Mouse (Mus musculus): ENCODE measurements around the gene Mpzl1. TPM values are rescaled to one million over a fixed set of nuclear protein-coding genes. Genes with fewer than 3 reads are reported as not detected.

The Mpzl1 gene
- polyA plus RNA-seq, 1 experiment from 2014 or later = 31.9 TPM

GRCm38 (mm10) chr1:165613926-165614325, 20.4 kb downstream of the Mpzl1 start:
- H3K27ac ChIP-seq = no peak overlapping the region
- peaks cover 51% of the 10 kb centered on the region for H3K4me1 ChIP-seq (replicated peaks)

GRCm38 (mm10) chr1:165612714-165613113, 21.6 kb downstream of the Mpzl1 start:
- H3K27me3 ChIP-seq = no peaks in the 10 kb centered on the region
- DNase-seq (no peak), ATAC-seq (ENCODE audit: low read depth) (no peak)
- no peak overlapping the region for H3K4me2 ChIP-seq
- H3K4me1 ChIP-seq (replicated peaks) = peaks cover 46% of the 10 kb centered on the region
- 17% methylated on average over 5 of the region's 5 CpGs for WGBS (ENCODE audit: insufficient replicate concordance)
- H3K9me3 ChIP-seq (replicated peaks) = no peaks in the 10 kb centered on the region
- no peak overlapping the region for H3K9ac ChIP-seq
- no peak overlapping the region for H3K27ac ChIP-seq
- no peak overlapping the region for H3K4me3 ChIP-seq (replicated peaks)
- H3K36me3 ChIP-seq = peaks cover 6% of the 10 kb centered on the region

More at GRCm38 (mm10) chr1:165613926-165614325, 20.4 kb downstream of the Mpzl1 start:
- no peak overlapping the region for H3K4me2 ChIP-seq
- no peaks in the 10 kb centered on the region for H3K27me3 ChIP-seq
- H3K9ac ChIP-seq = no peak overlapping the region
- peaks cover 6% of the 10 kb centered on the region for H3K36me3 ChIP-seq
- no peak overlapping the region for H3K4me3 ChIP-seq (replicated peaks)
- WGBS (ENCODE audit: insufficient replicate concordance) = 68% methylated on average over 4 of the region's 4 CpGs
- DNase-seq (no peak), ATAC-seq (ENCODE audit: low read depth) (no peak)
- no peaks in the 10 kb centered on the region for H3K9me3 ChIP-seq (replicated peaks)

DNA sequence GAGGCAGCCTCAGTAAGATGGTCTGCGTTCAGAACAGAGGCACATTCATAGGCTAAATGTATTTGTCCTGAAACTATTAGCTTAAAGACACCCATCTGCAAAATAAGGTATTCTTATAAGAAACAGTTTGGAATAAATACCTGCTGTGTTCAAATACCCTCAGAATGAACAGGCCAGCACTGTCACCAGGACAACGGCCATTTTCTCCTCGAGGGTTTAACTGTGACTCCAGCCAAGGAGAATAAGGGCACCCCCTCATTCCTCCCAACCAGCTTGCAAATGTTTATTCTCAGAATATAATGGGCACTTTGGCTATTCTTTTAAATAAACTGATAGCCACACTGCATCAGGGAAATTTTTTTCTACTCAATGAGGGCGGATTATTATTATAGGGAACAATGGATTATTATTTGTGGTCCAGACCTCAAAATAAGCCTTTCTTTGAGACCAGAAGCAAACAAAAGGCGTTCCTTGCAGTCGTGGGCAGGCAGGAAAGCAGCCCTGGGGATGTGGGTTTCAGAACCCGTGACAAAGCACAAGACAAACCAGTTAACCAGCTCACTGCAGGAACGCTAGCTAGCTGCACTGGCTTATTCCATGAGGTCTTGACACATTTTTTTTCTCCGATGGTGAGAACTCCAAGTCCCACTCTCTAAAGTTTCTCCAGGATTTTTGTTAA, 23.9 kb downstream of the Mpzl1 start:
- no peak overlapping the region for H3K9ac ChIP-seq
- 55% methylated on average over 9 of the region's 9 CpGs for WGBS (ENCODE audit: insufficient replicate concordance)
- H3K9me3 ChIP-seq (replicated peaks) = no peaks in the 10 kb centered on the region
- H3K4me3 ChIP-seq (replicated peaks) = no peak overlapping the region
- H3K4me1 ChIP-seq (replicated peaks) = peaks cover 27% of the 10 kb centered on the region
- DNase-seq = no peak
- no peak overlapping the region for H3K4me2 ChIP-seq
- no peak for ATAC-seq (ENCODE audit: low read depth)
- no peak overlapping the region; the same call in 1 of the 2 replicates for H3K27ac ChIP-seq
- H3K27me3 ChIP-seq = no peaks in the 10 kb centered on the region
- H3K36me3 ChIP-seq = peaks cover 15% of the 10 kb centered on the region

DNA sequence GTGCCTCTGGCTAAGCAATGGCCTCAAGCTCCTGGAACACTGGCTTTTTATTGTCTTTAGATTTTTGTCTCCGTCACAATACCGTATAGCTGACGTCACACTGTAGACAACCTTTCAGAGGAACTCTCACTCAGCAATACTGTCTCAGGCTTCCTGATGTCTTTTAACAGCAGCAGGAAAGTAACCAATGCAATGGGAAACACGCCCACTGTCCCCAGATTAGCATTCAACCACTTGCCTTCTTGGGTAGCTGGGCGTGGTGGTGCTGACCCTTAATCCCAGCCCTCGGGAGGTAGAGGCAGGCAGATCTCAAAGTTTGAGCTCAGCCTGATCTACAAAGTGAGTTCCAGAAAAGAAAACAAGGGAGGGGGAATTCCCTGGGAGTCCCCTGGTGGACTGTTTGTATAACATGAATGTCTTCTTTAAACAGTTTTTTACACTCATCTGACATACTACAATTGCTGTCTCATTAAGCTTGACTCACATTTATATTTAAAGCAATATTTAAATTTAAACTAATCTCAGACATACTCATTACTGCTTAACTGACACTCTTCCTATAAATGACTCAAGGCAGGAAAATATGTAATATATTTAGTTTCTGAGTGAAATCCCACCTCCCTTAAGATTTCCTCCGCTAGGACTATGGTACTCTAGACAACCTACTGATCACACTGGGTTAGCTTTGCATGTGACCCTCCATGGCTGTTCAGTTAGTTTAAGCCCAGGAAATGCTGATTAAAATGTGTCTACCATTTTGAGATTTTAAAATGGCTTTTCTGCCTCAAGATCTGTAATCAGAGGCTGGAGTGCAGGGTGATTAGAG, 24.6 kb downstream of the Mpzl1 start:
- no peaks in the 10 kb centered on the region for H3K9me3 ChIP-seq (replicated peaks)
- no peak overlapping the region for H3K4me2 ChIP-seq
- H3K9ac ChIP-seq = no peak overlapping the region
- H3K27ac ChIP-seq = no peak overlapping the region; the same call in 1 of the 2 replicates
- no peak overlapping the region for H3K4me3 ChIP-seq (replicated peaks)
- H3K36me3 ChIP-seq = peaks cover 14% of the 10 kb centered on the region; the same call in 1 of the 2 replicates
- no peak for DNase-seq
- peaks cover 25% of the 10 kb centered on the region for H3K4me1 ChIP-seq (replicated peaks)
- no peaks in the 10 kb centered on the region for H3K27me3 ChIP-seq
- 41% methylated on average over 7 of the region's 7 CpGs for WGBS (ENCODE audit: insufficient replicate concordance)
- ATAC-seq (ENCODE audit: low read depth) = 0 out of 2 replicates have a peak, but pooled peaks have one; percentile 29

- H3K27me3 ChIP-seq = no peaks in the 10 kb centered on the region
- peaks cover 25% of the 10 kb centered on the region for H3K4me1 ChIP-seq (replicated peaks)
- DNase-seq = no peak
- no peak overlapping the region for H3K9ac ChIP-seq
- H3K4me3 ChIP-seq (replicated peaks) = no peak overlapping the region
- no peak overlapping the region for H3K4me2 ChIP-seq
- ATAC-seq (ENCODE audit: low read depth) = no peak
- WGBS (ENCODE audit: insufficient replicate concordance) = 75% methylated on average over 4 of the region's 4 CpGs
- no peak overlapping the region for H3K27ac ChIP-seq
- H3K9me3 ChIP-seq (replicated peaks) = no peaks in the 10 kb centered on the region
- H3K36me3 ChIP-seq = peaks cover 14% of the 10 kb centered on the region; the same call in 1 of the 2 replicates
Measured at GRCm38 (mm10) chr1:165608904-165609303, 25.4 kb downstream of the Mpzl1 start.

DNA sequence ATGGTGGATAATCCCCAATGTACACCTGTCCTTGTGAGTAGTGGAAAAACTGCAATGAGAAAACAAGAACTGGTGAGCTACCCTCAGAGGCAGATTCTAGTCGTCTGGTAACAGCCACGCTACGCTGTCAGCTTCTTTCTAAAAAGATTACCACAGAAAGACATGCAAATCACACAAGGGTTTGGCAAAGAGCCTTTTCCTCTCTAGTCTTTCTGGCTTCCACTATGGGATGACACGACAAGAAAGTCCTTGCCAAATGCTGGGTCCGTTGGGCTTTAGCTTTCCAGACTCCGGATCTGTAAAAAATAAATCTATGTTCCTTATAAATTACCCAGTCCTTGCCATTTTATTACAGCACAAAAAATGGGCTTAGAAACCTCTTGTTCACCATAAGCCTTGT, 28.6 kb downstream of the Mpzl1 start:
- Histone ChIP-seq H3K27me3 (no peaks in the 10 kb centered on the region), H3K4me2 (no peak overlapping the region), H3K4me3 (replicated peaks) (no peak overlapping the region), H3K9me3 (replicated peaks) (no peaks in the 10 kb centered on the region), H3K4me1 (replicated peaks) (peaks cover 16% of the 10 kb centered on the region), H3K36me3 (peaks cover 28% of the 10 kb centered on the region; the same call in 1 of the 2 replicates), H3K9ac (no peak overlapping the region), H3K27ac (no peak overlapping the region)
- WGBS (ENCODE audit: insufficient replicate concordance) = 78% methylated on average over 6 of the region's 6 CpGs
- ATAC-seq (ENCODE audit: low read depth) (no peak), DNase-seq (no peak)

GRCm38 (mm10) chr1:165605108-165605507, 29.2 kb downstream of the Mpzl1 start:
- WGBS (ENCODE audit: insufficient replicate concordance) = 86% methylated on average over 3 of the region's 3 CpGs
- Histone ChIP-seq H3K27ac (no peak overlapping the region), H3K4me2 (no peak overlapping the region), H3K36me3 (peaks cover 28% of the 10 kb centered on the region; the same call in 1 of the 2 replicates), H3K27me3 (no peaks in the 10 kb centered on the region), H3K9me3 (replicated peaks) (no peaks in the 10 kb centered on the region), H3K4me3 (replicated peaks) (no peak overlapping the region), H3K4me1 (replicated peaks) (peaks cover 10% of the 10 kb centered on the region), H3K9ac (no peak overlapping the region)
- DNase-seq (no peak), ATAC-seq (ENCODE audit: low read depth) (no peak)

GRCm38 (mm10) chr1:165604203-165604602, 30.1 kb downstream of the Mpzl1 start:
- Histone ChIP-seq H3K27me3 (no peaks in the 10 kb centered on the region), H3K4me3 (replicated peaks) (no peak overlapping the region), H3K9ac (no peak overlapping the region), H3K9me3 (replicated peaks) (no peaks in the 10 kb centered on the region), H3K36me3 (peaks cover 28% of the 10 kb centered on the region; the same call in 1 of the 2 replicates), H3K4me1 (replicated peaks) (0 out of 2 replicates have a peak, but pooled peaks cover 3% of the 10 kb centered on the region), H3K27ac (no peak overlapping the region), H3K4me2 (no peak overlapping the region)
- no peak for ATAC-seq (ENCODE audit: low read depth)
- WGBS (ENCODE audit: insufficient replicate concordance) = 51% methylated on average over 8 of the region's 8 CpGs
- DNase-seq = no peak

DNA sequence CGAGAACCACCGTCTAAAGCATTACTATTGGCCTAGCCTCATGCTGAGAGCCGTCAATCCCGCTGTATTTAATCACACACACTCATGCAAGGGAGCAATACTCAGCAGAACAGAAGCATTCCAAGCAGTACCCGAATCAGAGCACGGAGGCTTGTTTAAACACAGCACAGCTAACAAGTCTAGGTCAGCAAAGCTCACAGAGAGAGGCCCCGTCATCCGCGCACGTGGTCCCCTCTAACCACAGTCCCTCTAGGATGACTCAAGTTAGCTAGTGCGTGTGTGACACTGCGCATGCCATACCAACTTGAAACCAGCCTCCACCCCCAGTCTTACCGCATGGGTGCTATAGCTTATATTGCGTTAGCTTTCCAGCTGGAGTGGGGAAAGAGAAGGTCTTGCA, 31.1 kb downstream of the Mpzl1 start:
- 0 out of 2 replicates have a peak, but pooled peaks cover under 1% of the 10 kb centered on the region for H3K4me1 ChIP-seq (replicated peaks)
- DNase-seq (no peak), ATAC-seq (ENCODE audit: low read depth) (no peak)
- no peak overlapping the region for H3K9ac ChIP-seq
- H3K27me3 ChIP-seq = no peaks in the 10 kb centered on the region
- H3K4me3 ChIP-seq (replicated peaks) = no peak overlapping the region
- H3K9me3 ChIP-seq (replicated peaks) = no peaks in the 10 kb centered on the region
- peaks cover 33% of the 10 kb centered on the region; the same call in 1 of the 2 replicates for H3K36me3 ChIP-seq
- H3K27ac ChIP-seq = no peak overlapping the region
- 81% methylated on average over 14 of the region's 14 CpGs for whole genome bisulfite sequencing (ENCODE audit: insufficient replicate concordance)
- no peak overlapping the region for H3K4me2 ChIP-seq

DNA sequence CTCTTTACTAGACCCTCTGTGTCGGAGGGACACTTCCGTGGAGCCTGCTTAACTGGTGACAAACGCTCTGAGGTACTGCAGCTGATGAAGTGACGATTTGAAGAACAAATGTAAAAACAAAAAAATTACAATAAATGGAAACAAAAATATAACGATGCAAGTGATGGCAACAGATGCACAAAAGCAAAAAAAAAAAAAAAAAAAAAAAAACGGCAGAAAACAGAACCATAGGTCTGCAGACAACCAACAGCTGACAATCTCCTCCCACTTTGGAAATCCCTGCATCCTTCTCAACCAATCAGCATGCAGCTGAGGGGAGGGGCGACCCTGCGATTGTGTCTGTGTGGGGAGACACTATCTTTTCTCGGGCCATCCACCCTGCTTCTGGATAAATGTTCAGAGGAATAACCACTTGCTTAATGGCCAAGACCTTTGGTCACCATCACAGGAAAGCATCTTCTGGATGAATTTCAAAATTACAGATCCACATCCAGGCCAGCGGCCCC, 32.5 kb downstream of the Mpzl1 start:
- Histone ChIP-seq H3K9ac (no peak overlapping the region), H3K36me3 (peaks cover 30% of the 10 kb centered on the region; the same call in 1 of the 2 replicates), H3K27me3 (no peaks in the 10 kb centered on the region), H3K4me3 (replicated peaks) (no peak overlapping the region), H3K27ac (no peak overlapping the region), H3K4me2 (no peak overlapping the region), H3K4me1 (replicated peaks) (no peaks in the 10 kb centered on the region), H3K9me3 (replicated peaks) (no peaks in the 10 kb centered on the region)
- ATAC-seq (ENCODE audit: low read depth) (no peak), DNase-seq (no peak)
- 61% methylated on average over 10 of the region's 10 CpGs for WGBS (ENCODE audit: insufficient replicate concordance)

DNA sequence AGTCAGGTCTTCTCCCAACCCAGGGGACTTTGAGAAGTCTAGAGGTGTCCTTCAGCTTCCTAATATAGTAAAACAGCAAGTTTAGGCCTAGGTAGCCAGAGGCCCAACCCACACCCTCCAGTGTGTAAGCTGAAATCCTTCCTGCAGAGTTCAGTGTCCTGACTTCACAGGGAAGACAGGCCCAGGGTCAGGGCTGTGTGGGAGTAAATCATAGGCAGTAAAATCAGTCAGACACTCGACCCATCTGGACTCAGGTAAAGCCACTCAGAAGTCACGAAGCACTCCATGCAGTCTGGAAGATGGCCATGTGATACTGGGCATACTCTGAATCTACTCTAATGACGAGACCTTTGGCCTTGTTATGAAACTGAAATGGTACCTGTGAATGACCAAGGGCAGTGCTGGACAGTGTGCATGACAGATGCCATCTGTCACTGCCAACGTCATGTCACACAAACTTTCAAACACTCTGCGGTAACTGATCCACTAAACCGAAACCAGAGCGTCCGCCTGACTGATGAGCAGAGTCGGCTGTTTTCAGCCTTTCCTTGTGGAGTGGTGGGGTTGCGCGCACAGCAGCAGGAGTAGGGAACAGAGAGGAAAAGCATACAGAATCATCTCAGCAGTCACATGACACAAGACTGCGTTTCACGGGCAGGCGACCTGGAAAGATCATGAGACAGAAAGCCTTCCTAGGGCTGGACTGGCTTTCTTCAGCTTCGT, 39.5 kb downstream of the Mpzl1 start:
- Histone ChIP-seq H3K9ac (no peak overlapping the region), H3K36me3 (peaks cover 19% of the 10 kb centered on the region; the same call in 1 of the 2 replicates), H3K4me1 (replicated peaks) (peaks cover 21% of the 10 kb centered on the region), H3K9me3 (replicated peaks) (no peaks in the 10 kb centered on the region), H3K27me3 (no peaks in the 10 kb centered on the region), H3K4me3 (replicated peaks) (no peak overlapping the region), H3K27ac (no peak overlapping the region), H3K4me2 (no peak overlapping the region)
- DNase-seq = no peak
- ATAC-seq (ENCODE audit: low read depth) = no peak
- WGBS (ENCODE audit: insufficient replicate concordance) = 80% methylated on average over 15 of the region's 15 CpGs
